Mouse (Mus musculus) Muller cell, postnatal 12 days (primary cell): Measurements from ENCODE around the gene Epha4.

Experiments used
- DNase-seq: peaks from one replicate; pipeline ENCODE4 v3.0.0-alpha.2; 2015; ENCODE audit errors: inconsistent ontology term

The Epha4 gene

GRCm38 (mm10) chr1:77512431-77513195, 2.3 kb downstream of the Epha4 start:
- DNase-seq = no peak

- DNase-seq = no peak
These were observed 2.9 kb downstream of the Epha4 start for GRCm38 (mm10) chr1:77512059-77512407.

GRCm38 (mm10) chr1:77511372-77512058, 3.4 kb downstream of the Epha4 start:
- DNase-seq = no peak

- DNase-seq = peak; percentile 51
These were observed 4.3 kb downstream of the Epha4 start for GRCm38 (mm10) chr1:77510623-77511022.

GRCm38 (mm10) chr1:77506856-77507200, 8.1 kb downstream of the Epha4 start:
- no peak for DNase-seq

GRCm38 (mm10) chr1:77506038-77506855, 8.6 kb downstream of the Epha4 start:
- DNase-seq = peak; percentile 67

- DNase-seq = no peak
These were observed 9.6 kb downstream of the Epha4 start for GRCm38 (mm10) chr1:77505263-77505662.

GRCm38 (mm10) chr1:77504813-77505212, 10.1 kb downstream of the Epha4 start:
- no peak for DNase-seq

- DNase-seq = peak; percentile 68
These were observed 11.1 kb downstream of the Epha4 start for GRCm38 (mm10) chr1:77503711-77504181.

- peak; percentile 52 for DNase-seq
These were observed 12.3 kb downstream of the Epha4 start for GRCm38 (mm10) chr1:77502554-77503119.

- DNase-seq = no peak
These were observed 13.4 kb downstream of the Epha4 start for GRCm38 (mm10) chr1:77501363-77501933.

GRCm38 (mm10) chr1:77497506-77497905, 17.4 kb downstream of the Epha4 start:
- no peak for DNase-seq

GRCm38 (mm10) chr1:77496468-77497181, 18.3 kb downstream of the Epha4 start:
- DNase-seq = peak; percentile 91

- peak; percentile 24 for DNase-seq
These were observed 19.1 kb downstream of the Epha4 start for GRCm38 (mm10) chr1:77495790-77496158.

GRCm38 (mm10) chr1:77495030-77495789, 19.7 kb downstream of the Epha4 start:
- peak; percentile 45 for DNase-seq

GRCm38 (mm10) chr1:77493841-77494635, 20.9 kb downstream of the Epha4 start:
- DNase-seq = peak; percentile 35

- no peak for DNase-seq
These were observed 24.7 kb downstream of the Epha4 start for GRCm38 (mm10) chr1:77490166-77490565.

GRCm38 (mm10) chr1:77489387-77489786, 25.5 kb downstream of the Epha4 start:
- peak; percentile 68 for DNase-seq

GRCm38 (mm10) chr1:77487856-77488462, 26.9 kb downstream of the Epha4 start:
- no peak for DNase-seq
